Mouse (Mus musculus): ENCODE data around the gene Kcnk5. TPM values are rescaled to one million over a fixed set of nuclear protein-coding genes. Genes with fewer than 3 reads are reported as not detected.
A peak's percentile ranks its signal among the peaks of the same experiment; 100 is the strongest.

Gene Kcnk5
- 5.6 and 7.3 TPM in 2 replicates for polyA plus RNA-seq (2014; fragmentation: Nextera tagmentation; extraction: Ambion mirVana)

- peak; percentile 92 for ATAC-seq (replicated peaks; ENCODE audit: low FRiP score, low TSS enrichment, low read depth)
- Histone ChIP-seq H3K9ac (ENCODE audit: low read length) (peak within 1 kb of the TSS; percentile 53), H3K36me3 (ENCODE audit: control insufficient read depth, insufficient read depth, low read length) (no peaks in the 10 kb centered on the region), H3K27me3 (replicated peaks; ENCODE audit: control insufficient read depth, insufficient read depth, low read length) (no peaks in the 10 kb centered on the region), H3K4me2 (ENCODE audit: low read length) (peak within 1 kb of the TSS; percentile 91), H3K4me3 (ENCODE audit: low read depth, low read length) (peak within 1 kb of the TSS; percentile 52), H3K9me3 (ENCODE audit: control insufficient read depth, low read length) (no peaks in the 10 kb centered on the region), H3K4me1 (replicated peaks; ENCODE audit: control insufficient read depth, insufficient read depth, low read length) (peaks cover 16% of the 10 kb centered on the region), H3K27ac (ENCODE audit: low read depth) (no peak within 1 kb of the TSS)
- 1% methylated on average over 36 of the region's 36 CpGs for WGBS
- peak; percentile 96 for DNase-seq (ENCODE audit: low spot score)
Observed at GRCm38 (mm10) chr14:20181466-20181921, at the start of gene Kcnk5. Gene Kcnk5 (minus strand): TSS chr14:20181809.

- DNase-seq (ENCODE audit: low spot score) (no peak), ATAC-seq (replicated peaks; ENCODE audit: low FRiP score, low TSS enrichment, low read depth) (no peak)
- H3K27ac ChIP-seq (ENCODE audit: low read depth), result 0 out of 2 replicates have a peak overlapping the region, but pooled peaks have one; percentile 11
- H3K36me3 ChIP-seq (ENCODE audit: control insufficient read depth, insufficient read depth, low read length), result no peaks in the 10 kb centered on the region
- H3K9me3 ChIP-seq (ENCODE audit: control insufficient read depth, low read length), result no peaks in the 10 kb centered on the region
- no peak overlapping the region for H3K9ac ChIP-seq (ENCODE audit: low read length)
- no peak overlapping the region for H3K4me3 ChIP-seq (ENCODE audit: low read depth, low read length)
- H3K4me2 ChIP-seq (ENCODE audit: low read length), result no peak overlapping the region
- WGBS, result 70% methylated on average over 7 of the region's 7 CpGs
- H3K27me3 ChIP-seq (replicated peaks; ENCODE audit: control insufficient read depth, insufficient read depth, low read length), result no peaks in the 10 kb centered on the region
- no peaks in the 10 kb centered on the region for H3K4me1 ChIP-seq (replicated peaks; ENCODE audit: control insufficient read depth, insufficient read depth, low read length)
Observed at GRCm38 (mm10) chr14:20230063-20230491, 48.5 kb upstream of the Kcnk5 start.

- WGBS, result 56% methylated on average over 6 of the region's 6 CpGs
- Histone ChIP-seq H3K9ac (ENCODE audit: low read length) (no peak overlapping the region), H3K4me2 (ENCODE audit: low read length) (no peak overlapping the region), H3K27ac (ENCODE audit: low read depth) (0 out of 2 replicates have a peak overlapping the region, but pooled peaks have one; percentile 11), H3K9me3 (ENCODE audit: control insufficient read depth, low read length) (no peaks in the 10 kb centered on the region), H3K36me3 (ENCODE audit: control insufficient read depth, insufficient read depth, low read length) (no peaks in the 10 kb centered on the region), H3K27me3 (replicated peaks; ENCODE audit: control insufficient read depth, insufficient read depth, low read length) (no peaks in the 10 kb centered on the region), H3K4me1 (replicated peaks; ENCODE audit: control insufficient read depth, insufficient read depth, low read length) (no peaks in the 10 kb centered on the region), H3K4me3 (ENCODE audit: low read depth, low read length) (no peak overlapping the region)
- ATAC-seq (replicated peaks; ENCODE audit: low FRiP score, low TSS enrichment, low read depth), result 0 out of 2 replicates have a peak, but pooled peaks have one; percentile 16
- DNase-seq (ENCODE audit: low spot score), result no peak
Observed at GRCm38 (mm10) chr14:20229437-20229836, 47.8 kb upstream of the Kcnk5 start.

GRCm38 (mm10) chr14:20228336-20228735, 46.7 kb upstream of the Kcnk5 start:
- Histone ChIP-seq H3K27ac (ENCODE audit: low read depth) (no peak overlapping the region), H3K4me2 (ENCODE audit: low read length) (no peak overlapping the region), H3K27me3 (replicated peaks; ENCODE audit: control insufficient read depth, insufficient read depth, low read length) (no peaks in the 10 kb centered on the region), H3K9me3 (ENCODE audit: control insufficient read depth, low read length) (no peaks in the 10 kb centered on the region), H3K4me1 (replicated peaks; ENCODE audit: control insufficient read depth, insufficient read depth, low read length) (no peaks in the 10 kb centered on the region), H3K4me3 (ENCODE audit: low read depth, low read length) (no peak overlapping the region), H3K36me3 (ENCODE audit: control insufficient read depth, insufficient read depth, low read length) (no peaks in the 10 kb centered on the region), H3K9ac (ENCODE audit: low read length) (no peak overlapping the region)
- DNase-seq (ENCODE audit: low spot score), result no peak
- 51% methylated on average over 4 of the region's 4 CpGs for WGBS
- ATAC-seq (replicated peaks; ENCODE audit: low FRiP score, low TSS enrichment, low read depth), result no peak

GRCm38 (mm10) chr14:20226982-20227381, 45.4 kb upstream of the Kcnk5 start:
- Histone ChIP-seq H3K4me1 (replicated peaks; ENCODE audit: control insufficient read depth, insufficient read depth, low read length) (no peaks in the 10 kb centered on the region), H3K9me3 (ENCODE audit: control insufficient read depth, low read length) (no peaks in the 10 kb centered on the region), H3K9ac (ENCODE audit: low read length) (no peak overlapping the region), H3K4me2 (ENCODE audit: low read length) (no peak overlapping the region), H3K27me3 (replicated peaks; ENCODE audit: control insufficient read depth, insufficient read depth, low read length) (no peaks in the 10 kb centered on the region), H3K36me3 (ENCODE audit: control insufficient read depth, insufficient read depth, low read length) (no peaks in the 10 kb centered on the region), H3K27ac (ENCODE audit: low read depth) (no peak overlapping the region), H3K4me3 (ENCODE audit: low read depth, low read length) (no peak overlapping the region)
- ATAC-seq (replicated peaks; ENCODE audit: low FRiP score, low TSS enrichment, low read depth) (no peak), DNase-seq (ENCODE audit: low spot score) (no peak)
- WGBS, result 62% methylated on average over 2 of the region's 2 CpGs

GRCm38 (mm10) chr14:20226488-20226887, 44.9 kb upstream of the Kcnk5 start:
- H3K4me2 ChIP-seq (ENCODE audit: low read length), result no peak overlapping the region
- no peaks in the 10 kb centered on the region for H3K4me1 ChIP-seq (replicated peaks; ENCODE audit: control insufficient read depth, insufficient read depth, low read length)
- DNase-seq (ENCODE audit: low spot score), result no peak
- H3K36me3 ChIP-seq (ENCODE audit: control insufficient read depth, insufficient read depth, low read length), result no peaks in the 10 kb centered on the region
- H3K9me3 ChIP-seq (ENCODE audit: control insufficient read depth, low read length), result no peaks in the 10 kb centered on the region
- no peak overlapping the region for H3K4me3 ChIP-seq (ENCODE audit: low read depth, low read length)
- H3K9ac ChIP-seq (ENCODE audit: low read length), result no peak overlapping the region
- WGBS, result 48% methylated on average over 7 of the region's 7 CpGs
- H3K27ac ChIP-seq (ENCODE audit: low read depth), result no peak overlapping the region
- no peak for ATAC-seq (replicated peaks; ENCODE audit: low FRiP score, low TSS enrichment, low read depth)
- H3K27me3 ChIP-seq (replicated peaks; ENCODE audit: control insufficient read depth, insufficient read depth, low read length), result no peaks in the 10 kb centered on the region

GRCm38 (mm10) chr14:20225525-20225924, 43.9 kb upstream of the Kcnk5 start:
- Histone ChIP-seq H3K4me3 (ENCODE audit: low read depth, low read length) (no peak overlapping the region), H3K36me3 (ENCODE audit: control insufficient read depth, insufficient read depth, low read length) (no peaks in the 10 kb centered on the region), H3K4me1 (replicated peaks; ENCODE audit: control insufficient read depth, insufficient read depth, low read length) (no peaks in the 10 kb centered on the region), H3K27ac (ENCODE audit: low read depth) (no peak overlapping the region), H3K27me3 (replicated peaks; ENCODE audit: control insufficient read depth, insufficient read depth, low read length) (no peaks in the 10 kb centered on the region), H3K9ac (ENCODE audit: low read length) (no peak overlapping the region), H3K4me2 (ENCODE audit: low read length) (no peak overlapping the region), H3K9me3 (ENCODE audit: control insufficient read depth, low read length) (no peaks in the 10 kb centered on the region)
- no peak for ATAC-seq (replicated peaks; ENCODE audit: low FRiP score, low TSS enrichment, low read depth)
- DNase-seq (ENCODE audit: low spot score), result no peak
- 65% methylated on average over 4 of the region's 4 CpGs for WGBS

GRCm38 (mm10) chr14:20224576-20225218, 43.1 kb upstream of the Kcnk5 start:
- DNase-seq (ENCODE audit: low spot score), result no peak
- 64% methylated on average over 10 of the region's 10 CpGs for WGBS
- no peak for ATAC-seq (replicated peaks; ENCODE audit: low FRiP score, low TSS enrichment, low read depth)

GRCm38 (mm10) chr14:20224163-20224562, 42.6 kb upstream of the Kcnk5 start:
- Histone ChIP-seq H3K27ac (ENCODE audit: low read depth) (no peak overlapping the region), H3K9me3 (ENCODE audit: control insufficient read depth, low read length) (no peaks in the 10 kb centered on the region), H3K4me1 (replicated peaks; ENCODE audit: control insufficient read depth, insufficient read depth, low read length) (no peaks in the 10 kb centered on the region), H3K9ac (ENCODE audit: low read length) (no peak overlapping the region), H3K4me3 (ENCODE audit: low read depth, low read length) (no peak overlapping the region), H3K4me2 (ENCODE audit: low read length) (no peak overlapping the region), H3K27me3 (replicated peaks; ENCODE audit: control insufficient read depth, insufficient read depth, low read length) (no peaks in the 10 kb centered on the region), H3K36me3 (ENCODE audit: control insufficient read depth, insufficient read depth, low read length) (no peaks in the 10 kb centered on the region)
- no peak for ATAC-seq (replicated peaks; ENCODE audit: low FRiP score, low TSS enrichment, low read depth)
- WGBS, result 44% methylated on average over 4 of the region's 4 CpGs
- no peak for DNase-seq (ENCODE audit: low spot score)

More at GRCm38 (mm10) chr14:20224576-20225218, 43.1 kb upstream of the Kcnk5 start:
- no peaks in the 10 kb centered on the region for H3K36me3 ChIP-seq (ENCODE audit: control insufficient read depth, insufficient read depth, low read length)
- no peak overlapping the region for H3K4me2 ChIP-seq (ENCODE audit: low read length)
- H3K9me3 ChIP-seq (ENCODE audit: control insufficient read depth, low read length), result no peaks in the 10 kb centered on the region
- H3K4me1 ChIP-seq (replicated peaks; ENCODE audit: control insufficient read depth, insufficient read depth, low read length), result no peaks in the 10 kb centered on the region
- no peak overlapping the region for H3K9ac ChIP-seq (ENCODE audit: low read length)
- H3K27me3 ChIP-seq (replicated peaks; ENCODE audit: control insufficient read depth, insufficient read depth, low read length), result no peaks in the 10 kb centered on the region
- no peak overlapping the region for H3K4me3 ChIP-seq (ENCODE audit: low read depth, low read length)
- no peak overlapping the region for H3K27ac ChIP-seq (ENCODE audit: low read depth)

Measured in intestine, embryonic 14.5 days (tissue).